Mouse (Mus musculus): ENCODE measurements around the gene Mfsd13b.
A peak's percentile ranks its signal among the peaks of the same experiment; 100 is the strongest.
"Not testable (repeated sequence)": the region's sequence is repeated elsewhere in the genome, so short reads cannot be mapped to it uniquely, and the experiment has no call there.

Gene Mfsd13b

GRCm38 (mm10) chr7:120982968-120983367 lies 659 bp downstream of the Mfsd13b start:
- no peak for DNase-seq (ENCODE audit: extremely low spot score)

GRCm38 (mm10) chr7:120991191-120991590 lies 8.9 kb downstream of the Mfsd13b start:
- no peak for DNase-seq (ENCODE audit: extremely low spot score)

- no peak for DNase-seq (ENCODE audit: extremely low spot score)
These were observed 16.8 kb downstream of the Mfsd13b start for GRCm38 (mm10) chr7:120999021-120999530.

GRCm38 (mm10) chr7:121000065-121000822 lies 17.9 kb downstream of the Mfsd13b start:
- no peak for DNase-seq (ENCODE audit: extremely low spot score)

GRCm38 (mm10) chr7:121001879-121002278 lies 19.6 kb downstream of the Mfsd13b start:
- no peak for DNase-seq (ENCODE audit: extremely low spot score)

- DNase-seq (ENCODE audit: extremely low spot score), result no peak
These were observed 20.2 kb downstream of the Mfsd13b start for GRCm38 (mm10) chr7:121002407-121002928.

- DNase-seq (ENCODE audit: extremely low spot score), result no peak
These were observed 21.6 kb downstream of the Mfsd13b start for GRCm38 (mm10) chr7:121003793-121004418.

GRCm38 (mm10) chr7:121011794-121012689 lies 29.7 kb downstream of the Mfsd13b start:
- DNase-seq (ENCODE audit: extremely low spot score), result no peak

- no peak for DNase-seq (ENCODE audit: extremely low spot score)
These were observed 32.2 kb downstream of the Mfsd13b start for GRCm38 (mm10) chr7:121014486-121014885.

GRCm38 (mm10) chr7:121018778-121019177 lies 36.5 kb downstream of the Mfsd13b start:
- DNase-seq (ENCODE audit: extremely low spot score), result no peak

- DNase-seq (ENCODE audit: extremely low spot score), result no peak
These were observed 38.0 kb downstream of the Mfsd13b start for GRCm38 (mm10) chr7:121020277-121020676.

- DNase-seq (ENCODE audit: extremely low spot score), result no peak
These were observed 43.1 kb downstream of the Mfsd13b start for GRCm38 (mm10) chr7:121025221-121026008.

GRCm38 (mm10) chr7:121026300-121026699 lies 44.0 kb downstream of the Mfsd13b start:
- no peak for DNase-seq (ENCODE audit: extremely low spot score)

- DNase-seq (ENCODE audit: extremely low spot score), result not testable (repeated sequence)
These were observed 47.6 kb downstream of the Mfsd13b start for GRCm38 (mm10) chr7:121029947-121030346.

GRCm38 (mm10) chr7:121033856-121034652 lies 51.7 kb downstream of the Mfsd13b start, which contains the start of gene Mettl9:
Gene Mettl9 (plus strand): TSS chr7:121034445.
- peak; percentile 99 for DNase-seq (ENCODE audit: extremely low spot score)

GRCm38 (mm10) chr7:121034701-121035141 lies 52.4 kb downstream of the Mfsd13b start:
- DNase-seq (ENCODE audit: extremely low spot score), result no peak

- DNase-seq (ENCODE audit: extremely low spot score), result peak; percentile 71
These were observed 52.9 kb downstream of the Mfsd13b start for GRCm38 (mm10) chr7:121035161-121035721.

- no peak for DNase-seq (ENCODE audit: extremely low spot score)
These were observed 58.3 kb downstream of the Mfsd13b start for GRCm38 (mm10) chr7:121040595-121040994.

GRCm38 (mm10) chr7:121041989-121042388 lies 59.7 kb downstream of the Mfsd13b start:
- no peak for DNase-seq (ENCODE audit: extremely low spot score)

GRCm38 (mm10) chr7:121043004-121043403 lies 60.7 kb downstream of the Mfsd13b start:
- no peak for DNase-seq (ENCODE audit: extremely low spot score)
